Mouse (Mus musculus) midbrain, postnatal 0 days (tissue): ENCODE measurements around the gene Tlr8. TPM values are rescaled to one million over a fixed set of nuclear protein-coding genes. Genes with fewer than 3 reads are reported as not detected.
A peak's percentile ranks its signal among the peaks of the same experiment; 100 is the strongest.

Experiments used
- ATAC-seq: fragments of 200-750 bp; cut with Nextera tagmentation; 2 replicates; pipeline ENCODE4 v1.8.0; 2017; ENCODE audit warnings: moderate number of reproducible peaks, mild to moderate bottlenecking, moderate TSS enrichment, moderate library complexity; ENCODE audit not compliant: low FRiP score
- DNase-seq: peaks from one replicate; pipeline ENCODE4 v3.0.0-alpha.2; 2015; ENCODE audit warnings: low spot score
- H3K27ac ChIP-seq: fragments of 300-500 bp; sonication (generic); 2 replicates; pipeline ENCODE4 v1.5.1; 2014; ENCODE audit warnings: low read depth, mild to moderate bottlenecking, low read length, mixed read lengths
- H3K27me3 ChIP-seq: fragments of 300-500 bp; sonication (generic); 2 replicates; pipeline ENCODE4 v1.6.1; 2014; ENCODE audit warnings: low read length, control low read depth, mixed read lengths; ENCODE audit not compliant: insufficient read depth
- H3K36me3 ChIP-seq: fragments of 300-500 bp; sonication (generic); 2 replicates; pipeline ENCODE4 v1.6.1; 2014; ENCODE audit warnings: low read length, control low read depth, mixed read lengths; ENCODE audit not compliant: insufficient read depth
- H3K4me1 ChIP-seq: fragments of 300-500 bp; sonication (generic); 2 replicates; pipeline ENCODE4 v1.6.1; 2014; ENCODE audit warnings: mild to moderate bottlenecking, control low read depth, antibody characterized with exemption, low read length, mixed read lengths; ENCODE audit not compliant: insufficient read depth
- H3K4me2 ChIP-seq: fragments of 300-500 bp; sonication (generic); 2 replicates; pipeline ENCODE4 v1.6.1; 2014; ENCODE audit warnings: low read depth, mild to moderate bottlenecking, low read length, mixed read lengths; ENCODE audit not compliant: poor library complexity, severe bottlenecking
- H3K4me3 ChIP-seq: fragments of 300-500 bp; sonication (generic); 2 replicates; pipeline ENCODE4 v1.5.1; 2014; ENCODE audit warnings: low read depth, mild to moderate bottlenecking, low read length, moderate library complexity
- H3K9ac ChIP-seq: fragments of 300-500 bp; sonication (generic); replicated peaks from 2 replicates; pipeline ENCODE4 v1.6.1; 2014; ENCODE audit warnings: mild to moderate bottlenecking, low read length, moderate library complexity, mixed read lengths; ENCODE audit not compliant: poor library complexity, severe bottlenecking
- H3K9me3 ChIP-seq: fragments of 300-500 bp; sonication (generic); 2 replicates; pipeline ENCODE4 v1.6.1; 2016; ENCODE audit warnings: low read length, control low read depth
- CTCF ChIP-seq: IDR thresholded peaks from 2 replicates; pipeline ENCODE4 v1.5.1; 2016; ENCODE audit warnings: antibody characterized with exemption, mild to moderate bottlenecking
- WGBS: fragments of 180-500 bp; shearing (Covaris S2); extraction: QIAGEN DNeasy Blood & Tissue Kit; methylation state at CpG from one replicate; pipeline ENCODE4 v1.1.7; 2014; 5-methylcytosine and 5-hydroxymethylcytosine counted together
- polyA plus RNA-seq: library from polyadenylated mRNA; unstranded; fragments of >200 nt; fragmentation: Nextera tagmentation; extraction: Ambion mirVana; gene quantifications from 2 replicates; pipeline ENCODE4 v1.2.1, GENCODE M21; 2015
- total RNA-seq: library from RNA; depleted of rRNA; stranded (reverse); fragments of >200 nt; gene quantifications from 2 replicates; pipeline ENCODE4 v1.2.3, GENCODE M21; 2014

Gene Tlr8
- total and polyA plus RNA-seq, 2 experiments from 2014 or later: 0.05 to 0.11 TPM

GRCm38 (mm10) chrX:167227138-167227537 is 37.0 kb downstream of the Tlr8 start:
- Histone ChIP-seq H3K9me3 (no peaks in the 10 kb centered on the region), H3K27ac (no peak overlapping the region), H3K4me1 (no peaks in the 10 kb centered on the region), H3K36me3 (no peaks in the 10 kb centered on the region), H3K27me3 (no peaks in the 10 kb centered on the region), H3K4me2 (no peak overlapping the region), H3K4me3 (no peak overlapping the region), H3K9ac (no peak overlapping the region)
- no peak for DNase-seq
- no peak for ATAC-seq
- WGBS: 86% methylated on average over 7 of the region's 7 CpGs
- no peak for TF ChIP-seq CTCF

GRCm38 (mm10) chrX:167226570-167226969 is 37.6 kb downstream of the Tlr8 start:
- H3K4me1 ChIP-seq: no peaks in the 10 kb centered on the region
- H3K4me3 ChIP-seq: no peak overlapping the region
- no peaks in the 10 kb centered on the region for H3K9me3 ChIP-seq
- no peak overlapping the region for H3K27ac ChIP-seq
- H3K4me2 ChIP-seq: no peak overlapping the region
- no peak for TF ChIP-seq CTCF
- H3K27me3 ChIP-seq: no peaks in the 10 kb centered on the region
- ATAC-seq (no peak), DNase-seq (no peak)
- H3K36me3 ChIP-seq: no peaks in the 10 kb centered on the region
- H3K9ac ChIP-seq: no peak overlapping the region
- WGBS: 98% methylated on average over 5 of the region's 5 CpGs

GRCm38 (mm10) chrX:167212707-167213106 is 51.4 kb downstream of the Tlr8 start:
- Histone ChIP-seq H3K36me3 (no peaks in the 10 kb centered on the region), H3K9me3 (no peaks in the 10 kb centered on the region), H3K27me3 (no peaks in the 10 kb centered on the region), H3K9ac (no peak overlapping the region), H3K4me2 (peak overlapping the region; percentile 12; the same call in 1 of the 2 replicates), H3K4me1 (no peaks in the 10 kb centered on the region), H3K4me3 (no peak overlapping the region), H3K27ac (no peak overlapping the region)
- peak; percentile 67 for TF ChIP-seq CTCF
- peak; percentile 70 for DNase-seq
- 28% methylated on average over 8 of the region's 8 CpGs for WGBS
- ATAC-seq: peak; percentile 49

- no peaks in the 10 kb centered on the region for H3K4me1 ChIP-seq
- H3K27me3 ChIP-seq: no peaks in the 10 kb centered on the region
- DNase-seq: no peak
- peak overlapping the region; percentile 12; the same call in 1 of the 2 replicates for H3K4me2 ChIP-seq
- H3K9ac ChIP-seq: no peak overlapping the region
- TF ChIP-seq CTCF: no peak
- no peaks in the 10 kb centered on the region for H3K9me3 ChIP-seq
- no peak overlapping the region for H3K4me3 ChIP-seq
- WGBS: 31% methylated on average over 8 of the region's 9 CpGs
- no peak for ATAC-seq
- H3K27ac ChIP-seq: no peak overlapping the region
- no peaks in the 10 kb centered on the region for H3K36me3 ChIP-seq
These were observed 52.1 kb downstream of the Tlr8 start for GRCm38 (mm10) chrX:167211871-167212555.

- peak overlapping the region; percentile 58 for H3K4me2 ChIP-seq
- no peaks in the 10 kb centered on the region for H3K27me3 ChIP-seq
- whole genome bisulfite sequencing: 47% methylated on average over 6 of the region's 6 CpGs
- peak overlapping the region; percentile 51; the same call in 1 of the 2 replicates for H3K27ac ChIP-seq
- H3K4me1 ChIP-seq: no peaks in the 10 kb centered on the region
- no peaks in the 10 kb centered on the region for H3K9me3 ChIP-seq
- ATAC-seq: no peak
- no peaks in the 10 kb centered on the region for H3K36me3 ChIP-seq
- H3K4me3 ChIP-seq: peak overlapping the region; percentile 56
- H3K9ac ChIP-seq: no peak overlapping the region
- no peak for DNase-seq
- TF ChIP-seq CTCF: no peak
These were observed 53.8 kb downstream of the Tlr8 start for GRCm38 (mm10) chrX:167210319-167210728.

GRCm38 (mm10) chrX:167209828-167210227 is 54.3 kb downstream of the Tlr8 start:
- TF ChIP-seq CTCF: no peak
- Histone ChIP-seq H3K36me3 (no peaks in the 10 kb centered on the region), H3K4me2 (peak overlapping the region; percentile 58), H3K27ac (peak overlapping the region; percentile 89), H3K4me3 (peak overlapping the region; percentile 56), H3K9me3 (no peaks in the 10 kb centered on the region), H3K4me1 (no peaks in the 10 kb centered on the region), H3K9ac (peak overlapping the region; percentile 88; the same call in 1 of the 2 replicates), H3K27me3 (no peaks in the 10 kb centered on the region)
- ATAC-seq: no peak
- DNase-seq: no peak
- 31% methylated on average over 8 of the region's 8 CpGs for WGBS
